Comparison of ENCODE assay signal across 9 mouse cellular contexts in the genomic region with DNA sequence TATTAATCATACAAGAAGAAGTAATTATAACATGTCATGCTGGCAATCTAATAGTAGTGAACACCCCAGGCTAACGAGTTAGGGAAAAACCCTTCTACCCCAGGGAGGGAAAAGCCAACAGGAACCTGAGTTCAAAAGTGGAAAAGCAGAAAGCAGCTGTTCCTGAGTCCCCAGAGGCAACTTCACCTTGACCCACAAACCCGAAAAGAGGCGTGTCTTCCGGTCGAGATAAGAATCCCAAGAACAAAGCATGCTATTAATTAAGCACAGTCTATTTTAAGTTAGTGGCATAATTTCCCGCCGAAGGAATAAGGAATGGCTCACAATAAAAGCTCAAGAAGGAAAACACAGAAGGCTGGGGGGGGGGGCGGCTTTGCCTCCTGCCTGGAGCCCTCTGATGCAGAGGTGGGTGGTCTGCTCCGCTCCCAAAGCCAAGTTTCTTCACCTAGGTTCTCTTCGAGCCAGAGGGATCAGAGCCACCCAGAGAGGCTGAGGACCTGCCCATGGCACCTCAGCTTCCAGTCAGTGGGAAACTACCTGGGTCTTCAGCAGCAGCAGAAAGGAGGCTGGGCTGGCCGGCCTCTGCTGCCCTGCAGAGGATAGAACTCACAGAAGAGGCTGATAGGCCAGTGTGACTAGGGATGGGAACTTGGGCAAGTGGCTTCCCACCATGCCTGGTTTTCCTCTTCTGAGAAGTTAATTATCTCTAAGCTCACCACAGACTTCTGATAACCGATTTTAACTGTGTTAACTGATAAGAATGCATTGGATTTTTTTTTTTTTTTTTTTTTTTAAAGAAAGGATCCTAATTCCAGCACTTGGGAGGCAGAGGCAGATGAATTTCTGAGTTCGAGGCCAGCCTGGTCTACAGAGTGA. TPM values are rescaled to one million over a fixed set of nuclear protein-coding genes. Genes with fewer than 3 reads are reported as not detected.
DNase-seq lines count a peak whose midpoint lies in the region; ATAC-seq lines count a peak whose summit lies in the region.
"Had no signal": no experiment of that assay in that cellular context is flagged by ENCODE, and none has a peak within 500 bp of the region (broad histone marks: within the 10 kb centered on the region; RNA-seq: fewer than 3 reads in every experiment).

No protein-coding gene starts in this region.

- H3K27ac ChIP-seq in forebrain, embryonic 10.5 days = peak overlapping the region; percentile 51
- H3K27ac ChIP-seq in forebrain, embryonic 14.5 days (ENCODE audit: low read depth, low read length) = no peak overlapping the region
- no peak overlapping the region for H3K27ac ChIP-seq in midbrain, embryonic 11.5 days (ENCODE audit: low read depth, low read length)
- H3K27ac ChIP-seq in midbrain, embryonic 15.5 days = no peak overlapping the region
- no peak overlapping the region for H3K27ac ChIP-seq in liver, embryonic 16.5 days (ENCODE audit: low read length)
- H3K27ac ChIP-seq in midbrain, embryonic 10.5 days (replicated peaks) = no peak overlapping the region

- no peaks in the 10 kb centered on the region for H3K9me3 ChIP-seq in forebrain, embryonic 10.5 days
- no peaks in the 10 kb centered on the region for H3K9me3 ChIP-seq in forebrain, embryonic 14.5 days (replicated peaks; ENCODE audit: control insufficient read depth, low read length)
- H3K9me3 ChIP-seq in midbrain, embryonic 11.5 days (ENCODE audit: control insufficient read depth, low read length) = no peaks in the 10 kb centered on the region
- no peaks in the 10 kb centered on the region for H3K9me3 ChIP-seq in midbrain, embryonic 15.5 days
- H3K9me3 ChIP-seq in liver, embryonic 16.5 days (replicated peaks; ENCODE audit: control insufficient read depth, low read length) = no peaks in the 10 kb centered on the region
- no peaks in the 10 kb centered on the region for H3K9me3 ChIP-seq in midbrain, embryonic 10.5 days (replicated peaks)

- no peak overlapping the region for H3K4me3 ChIP-seq in forebrain, embryonic 10.5 days
- H3K4me3 ChIP-seq in forebrain, embryonic 14.5 days (ENCODE audit: low read depth, low read length) = no peak overlapping the region
- H3K4me3 ChIP-seq in midbrain, embryonic 11.5 days (ENCODE audit: low read depth, low read length) = no peak overlapping the region
- H3K4me3 ChIP-seq in midbrain, embryonic 15.5 days = no peak overlapping the region
- H3K4me3 ChIP-seq in liver, embryonic 16.5 days (ENCODE audit: low read depth, low read length) = no peak overlapping the region
- no peak overlapping the region for H3K4me3 ChIP-seq in midbrain, embryonic 10.5 days
- H3K4me3 ChIP-seq: myocyte had no signal

- intact Hi-C loops in heart, postnatal 10 days (cut with DNase I) = loop anchor here (2.0 to 5.0 kb wide), 2 partner anchors 25 to 184 kb away; no protein-coding TSS in a partner anchor

- no peak overlapping the region for H3K4me2 ChIP-seq in forebrain, embryonic 14.5 days (ENCODE audit: low read length)
- no peak overlapping the region for H3K4me2 ChIP-seq in midbrain, embryonic 11.5 days
- no peak overlapping the region for H3K4me2 ChIP-seq in midbrain, embryonic 15.5 days
- peak overlapping the region; percentile 5; the same call in 1 of the 2 replicates for H3K4me2 ChIP-seq in liver, embryonic 16.5 days (ENCODE audit: low read depth, low read length)

- WGBS in forebrain, embryonic 10.5 days = 63% methylated on average over 13 of the region's 13 CpGs
- WGBS in forebrain, embryonic 14.5 days = 43% methylated on average over 13 of the region's 13 CpGs
- 67% methylated on average over 13 of the region's 13 CpGs for WGBS in midbrain, embryonic 11.5 days
- 64% methylated on average over 13 of the region's 13 CpGs for whole genome bisulfite sequencing in midbrain, embryonic 15.5 days
- WGBS in liver, embryonic 16.5 days (ENCODE audit: insufficient replicate concordance) = 22% methylated on average over 13 of the region's 13 CpGs
- 69% methylated on average over 13 of the region's 13 CpGs for WGBS in midbrain, embryonic 10.5 days

- no peak for DNase-seq in forebrain, embryonic 10.5 days (ENCODE audit: extremely low spot score, low spot score)
- DNase-seq in forebrain, embryonic 14.5 days (ENCODE audit: low spot score) = no peak
- peak; percentile 51 for DNase-seq in midbrain, embryonic 11.5 days (ENCODE audit: low spot score, missing footprints)
- DNase-seq in heart, postnatal 10 days = peak; percentile 58 to 64
- no peak for DNase-seq in midbrain, embryonic 10.5 days (ENCODE audit: low spot score)
- no peak for DNase-seq in retina, embryonic 14.5 days (ENCODE audit: low spot score)

- no peaks in the 10 kb centered on the region; the same call in 1 of the 2 replicates for H3K27me3 ChIP-seq in forebrain, embryonic 10.5 days (ENCODE audit: poor library complexity, severe bottlenecking)
- H3K27me3 ChIP-seq in forebrain, embryonic 14.5 days (replicated peaks; ENCODE audit: control insufficient read depth, insufficient read depth, low read length) = no peaks in the 10 kb centered on the region
- no peaks in the 10 kb centered on the region for H3K27me3 ChIP-seq in midbrain, embryonic 11.5 days (ENCODE audit: control insufficient read depth, insufficient read depth, low read length)
- no peaks in the 10 kb centered on the region for H3K27me3 ChIP-seq in midbrain, embryonic 15.5 days (replicated peaks)
- H3K27me3 ChIP-seq in liver, embryonic 16.5 days (ENCODE audit: control insufficient read depth, insufficient read depth, low read depth, low read length) = no peaks in the 10 kb centered on the region
- H3K27me3 ChIP-seq in midbrain, embryonic 10.5 days (ENCODE audit: low read depth, poor library complexity, severe bottlenecking) = no peaks in the 10 kb centered on the region

- peaks cover 49% of the 10 kb centered on the region for H3K4me1 ChIP-seq in forebrain, embryonic 10.5 days
- peaks cover 12% of the 10 kb centered on the region for H3K4me1 ChIP-seq in forebrain, embryonic 14.5 days (ENCODE audit: control insufficient read depth, insufficient read depth, low read length)
- H3K4me1 ChIP-seq in midbrain, embryonic 11.5 days (ENCODE audit: control insufficient read depth, insufficient read depth, low read length) = peaks cover 12% of the 10 kb centered on the region
- H3K4me1 ChIP-seq in midbrain, embryonic 15.5 days = peaks cover 24% of the 10 kb centered on the region
- H3K4me1 ChIP-seq in liver, embryonic 16.5 days (ENCODE audit: control insufficient read depth, low read depth, low read length) = peaks cover 30% of the 10 kb centered on the region
- peaks cover 40% of the 10 kb centered on the region for H3K4me1 ChIP-seq in midbrain, embryonic 10.5 days

- no peak overlapping the region for H3K9ac ChIP-seq in forebrain, embryonic 14.5 days (ENCODE audit: low read length)
- no peak overlapping the region for H3K9ac ChIP-seq in midbrain, embryonic 11.5 days (ENCODE audit: low read length)
- no peak overlapping the region for H3K9ac ChIP-seq in midbrain, embryonic 15.5 days
- H3K9ac ChIP-seq in liver, embryonic 16.5 days (ENCODE audit: low read depth, low read length) = no peak overlapping the region

- no peak for ATAC-seq in forebrain, embryonic 14.5 days
- ATAC-seq in midbrain, embryonic 11.5 days (ENCODE audit: low FRiP score) = no peak
- no peak for ATAC-seq in midbrain, embryonic 15.5 days (replicated peaks)
- ATAC-seq in liver, embryonic 16.5 days (ENCODE audit: low read depth) = no peak

- H3K36me3 ChIP-seq in forebrain, embryonic 10.5 days (replicated peaks) = no peaks in the 10 kb centered on the region
- H3K36me3 ChIP-seq in forebrain, embryonic 14.5 days (ENCODE audit: control insufficient read depth, insufficient read depth, low read length) = no peaks in the 10 kb centered on the region
- H3K36me3 ChIP-seq in midbrain, embryonic 11.5 days (ENCODE audit: control insufficient read depth, insufficient read depth, low read length) = no peaks in the 10 kb centered on the region
- H3K36me3 ChIP-seq in midbrain, embryonic 15.5 days (replicated peaks) = no peaks in the 10 kb centered on the region
- H3K36me3 ChIP-seq in liver, embryonic 16.5 days (ENCODE audit: control insufficient read depth, insufficient read depth) = no peaks in the 10 kb centered on the region
- no peaks in the 10 kb centered on the region for H3K36me3 ChIP-seq in midbrain, embryonic 10.5 days

RNA-seq across cellular contexts. Expression of gene Mlec, which starts 3.3 kb away (rescaled TPM):
- 64.2 and 67.3 TPM in 2 replicates for polyA plus RNA-seq in forebrain, embryonic 10.5 days (2016; fragmentation: Nextera tagmentation; extraction: Ambion mirVana)
- polyA plus RNA-seq in forebrain, embryonic 14.5 days (2014; fragmentation: Nextera tagmentation; extraction: Ambion mirVana) = 11.4 and 12.5 TPM in 2 replicates
- polyA plus RNA-seq in midbrain, embryonic 11.5 days (2014; fragmentation: Nextera tagmentation; extraction: Ambion mirVana) = 30.0 and 37.3 TPM in 2 replicates
- polyA plus RNA-seq in midbrain, embryonic 15.5 days (2015; fragmentation: Nextera tagmentation; extraction: Ambion mirVana) = 28.9 and 29.8 TPM in 2 replicates
- total RNA-seq in heart, postnatal 10 days (2021) = 10 to 100 TPM; 72.9 to 85.0 TPM
- polyA plus RNA-seq in liver, embryonic 16.5 days (2015; fragmentation: Nextera tagmentation; extraction: Ambion mirVana) = 16.6 and 19.4 TPM in 2 replicates
- polyA plus RNA-seq in midbrain, embryonic 10.5 days (2016; fragmentation: Nextera tagmentation; extraction: Ambion mirVana) = 56.5 and 69.5 TPM in 2 replicates

RNA-seq across cellular contexts. Expression of gene Unc119b, which starts 26.5 kb away (rescaled TPM):
- polyA plus RNA-seq in forebrain, embryonic 10.5 days (2016; fragmentation: Nextera tagmentation; extraction: Ambion mirVana) = 75.4 and 77.6 TPM in 2 replicates
- 35.4 and 37.8 TPM in 2 replicates for polyA plus RNA-seq in forebrain, embryonic 14.5 days (2014; fragmentation: Nextera tagmentation; extraction: Ambion mirVana)
- 55.1 and 64.6 TPM in 2 replicates for polyA plus RNA-seq in midbrain, embryonic 11.5 days (2014; fragmentation: Nextera tagmentation; extraction: Ambion mirVana)
- 35.1 and 38.2 TPM in 2 replicates for polyA plus RNA-seq in midbrain, embryonic 15.5 days (2015; fragmentation: Nextera tagmentation; extraction: Ambion mirVana)
- 10 to 100 TPM; 23.8 TPM for total RNA-seq in heart, postnatal 10 days (2021)
- 7.7 and 8.1 TPM in 2 replicates for polyA plus RNA-seq in liver, embryonic 16.5 days (2015; fragmentation: Nextera tagmentation; extraction: Ambion mirVana)
- 66.7 and 68.7 TPM in 2 replicates for polyA plus RNA-seq in midbrain, embryonic 10.5 days (2016; fragmentation: Nextera tagmentation; extraction: Ambion mirVana)

RNA-seq across cellular contexts. Expression of gene Cabp1, which starts 32.9 kb away (rescaled TPM):
- polyA plus RNA-seq in forebrain, embryonic 10.5 days (2016; fragmentation: Nextera tagmentation; extraction: Ambion mirVana) = 0.31 and 0.43 TPM in 2 replicates
- polyA plus RNA-seq in forebrain, embryonic 14.5 days (2014; fragmentation: Nextera tagmentation; extraction: Ambion mirVana) = 7.1 and 10.1 TPM in 2 replicates
- polyA plus RNA-seq in midbrain, embryonic 11.5 days (2014; fragmentation: Nextera tagmentation; extraction: Ambion mirVana) = 1.1 and 2.3 TPM in 2 replicates
- 5.2 and 6.0 TPM in 2 replicates for polyA plus RNA-seq in midbrain, embryonic 15.5 days (2015; fragmentation: Nextera tagmentation; extraction: Ambion mirVana)
- 1 to 10 TPM; 6.4 to 6.6 TPM for total RNA-seq in heart, postnatal 10 days (2021)
- 0.13 and 0.19 TPM in 2 replicates for polyA plus RNA-seq in liver, embryonic 16.5 days (2015; fragmentation: Nextera tagmentation; extraction: Ambion mirVana)
- polyA plus RNA-seq in midbrain, embryonic 10.5 days (2016; fragmentation: Nextera tagmentation; extraction: Ambion mirVana) = 1.2 and 1.3 TPM in 2 replicates

RNA-seq across cellular contexts. Expression of gene Acads, which starts 42.2 kb away (rescaled TPM):
- polyA plus RNA-seq in forebrain, embryonic 10.5 days (2016; fragmentation: Nextera tagmentation; extraction: Ambion mirVana) = 59.9 and 66.9 TPM in 2 replicates
- 17.7 and 18.8 TPM in 2 replicates for polyA plus RNA-seq in forebrain, embryonic 14.5 days (2014; fragmentation: Nextera tagmentation; extraction: Ambion mirVana)
- polyA plus RNA-seq in midbrain, embryonic 11.5 days (2014; fragmentation: Nextera tagmentation; extraction: Ambion mirVana) = 21.6 and 23.5 TPM in 2 replicates
- 16.0 and 19.4 TPM in 2 replicates for polyA plus RNA-seq in midbrain, embryonic 15.5 days (2015; fragmentation: Nextera tagmentation; extraction: Ambion mirVana)
- 100 to 1,000 TPM; 198 to 202 TPM for total RNA-seq in heart, postnatal 10 days (2021)
- polyA plus RNA-seq in liver, embryonic 16.5 days (2015; fragmentation: Nextera tagmentation; extraction: Ambion mirVana) = 48.8 and 54.2 TPM in 2 replicates
- 60.0 and 65.2 TPM in 2 replicates for polyA plus RNA-seq in midbrain, embryonic 10.5 days (2016; fragmentation: Nextera tagmentation; extraction: Ambion mirVana)

Comparison
In these comparisons a context has a peak if more than half of its experiments do, and no peak if none do; other contexts are left out.
1. DNase-seq: peak in midbrain, embryonic 11.5 days (single experiment) and heart, postnatal 10 days (2 of 2); none in forebrain, embryonic 10.5 days (single experiment), forebrain, embryonic 14.5 days (single experiment), midbrain, embryonic 10.5 days (single experiment) and retina, embryonic 14.5 days (single experiment).